Mouse (Mus musculus): ENCODE results near the gene Cryaa.

GRCm38 (mm10) chr17:31680450-31680849 lies 2.8 kb downstream of the Cryaa start:
- TF ChIP-seq CTCF (IDR thresholded peaks at IDR 0.05; ENCODE audit: borderline replicate concordance, insufficient read depth, low read length) (no peak), POLR2A (IDR thresholded peaks at IDR 0.05; ENCODE audit: low read depth, low read length) (no peak)
